Mouse (Mus musculus): ENCODE measurements around the gene 4430402I18Rik. TPM values are rescaled to one million over a fixed set of nuclear protein-coding genes. Genes with fewer than 3 reads are reported as not detected.

4430402I18Rik gene
- total and polyA plus RNA-seq, 3 experiments = 16.8 to 27.0 (median 22.6) TPM

GRCm38 (mm10) chr19:28891864-28892263 is 75.7 kb downstream of the 4430402I18Rik start:
- no peak for TF ChIP-seq POLR2A (IDR thresholded peaks at IDR 0.05; ENCODE audit: insufficient read depth, low read depth, low read length)
- H3K79me2 ChIP-seq (replicated peaks; ENCODE audit: control insufficient read depth, insufficient read depth, low read length) = no peaks in the 10 kb centered on the region
- H3K9ac ChIP-seq (ENCODE audit: low read depth, low read length) = no peak overlapping the region
- no peaks in the 10 kb centered on the region for H3K36me3 ChIP-seq (ENCODE audit: control insufficient read depth, insufficient read depth, low read length)
- WGBS = 92% methylated on average over 1 of the region's 1 CpGs
- peaks cover 3% of the 10 kb centered on the region; the same call in 1 of the 2 replicates for H3K4me1 ChIP-seq (ENCODE audit: control insufficient read depth, insufficient read depth, low read length)
- no peak overlapping the region for H3K4me3 ChIP-seq
- intact Hi-C loops (cut with DNase I) = no loop called here
- no peak for DNase-seq
- H3K27me3 ChIP-seq (ENCODE audit: control insufficient read depth, insufficient read depth, low read length) = no peaks in the 10 kb centered on the region
- H3K27ac ChIP-seq = no peak overlapping the region

- Histone ChIP-seq H3K4me1 (ENCODE audit: control insufficient read depth, insufficient read depth, low read length) (peaks cover 4% of the 10 kb centered on the region; the same call in 1 of the 2 replicates), H3K36me3 (ENCODE audit: control insufficient read depth, insufficient read depth, low read length) (no peaks in the 10 kb centered on the region), H3K9ac (ENCODE audit: low read depth, low read length) (no peak overlapping the region), H3K79me2 (replicated peaks; ENCODE audit: control insufficient read depth, insufficient read depth, low read length) (no peaks in the 10 kb centered on the region), H3K27me3 (ENCODE audit: control insufficient read depth, insufficient read depth, low read length) (no peaks in the 10 kb centered on the region), H3K27ac (no peak overlapping the region), H3K4me3 (no peak overlapping the region)
- intact Hi-C loops (cut with DNase I) = no loop called here
- DNase-seq = no peak
- TF ChIP-seq CTCF (IDR thresholded peaks at IDR 0.05) (no peak), EP300 (IDR thresholded peaks at IDR 0.05; ENCODE audit: insufficient read depth, low read depth, low read length) (no peak), POLR2A (IDR thresholded peaks at IDR 0.05; ENCODE audit: insufficient read depth, low read depth, low read length) (no peak)
- 80% methylated on average over 5 of the region's 5 CpGs for WGBS
Observed at GRCm38 (mm10) chr19:28891238-28891637, 76.4 kb downstream of the 4430402I18Rik start.

- DNase-seq = no peak
- TF ChIP-seq EP300 (IDR thresholded peaks at IDR 0.05; ENCODE audit: insufficient read depth, low read depth, low read length) (no peak), CTCF (IDR thresholded peaks at IDR 0.05) (no peak), POLR2A (IDR thresholded peaks at IDR 0.05; ENCODE audit: insufficient read depth, low read depth, low read length) (no peak)
- WGBS = 61% methylated on average over 3 of the region's 3 CpGs
- Histone ChIP-seq H3K27ac (no peak overlapping the region), H3K4me3 (no peak overlapping the region), H3K36me3 (ENCODE audit: control insufficient read depth, insufficient read depth, low read length) (no peaks in the 10 kb centered on the region), H3K9ac (ENCODE audit: low read depth, low read length) (no peak overlapping the region), H3K79me2 (replicated peaks; ENCODE audit: control insufficient read depth, insufficient read depth, low read length) (no peaks in the 10 kb centered on the region), H3K27me3 (ENCODE audit: control insufficient read depth, insufficient read depth, low read length) (no peaks in the 10 kb centered on the region), H3K4me1 (ENCODE audit: control insufficient read depth, insufficient read depth, low read length) (peaks cover 4% of the 10 kb centered on the region; the same call in 1 of the 2 replicates)
- intact Hi-C loops (cut with DNase I) = no loop called here
Observed at GRCm38 (mm10) chr19:28889251-28889650, 78.3 kb downstream of the 4430402I18Rik start.

DNA sequence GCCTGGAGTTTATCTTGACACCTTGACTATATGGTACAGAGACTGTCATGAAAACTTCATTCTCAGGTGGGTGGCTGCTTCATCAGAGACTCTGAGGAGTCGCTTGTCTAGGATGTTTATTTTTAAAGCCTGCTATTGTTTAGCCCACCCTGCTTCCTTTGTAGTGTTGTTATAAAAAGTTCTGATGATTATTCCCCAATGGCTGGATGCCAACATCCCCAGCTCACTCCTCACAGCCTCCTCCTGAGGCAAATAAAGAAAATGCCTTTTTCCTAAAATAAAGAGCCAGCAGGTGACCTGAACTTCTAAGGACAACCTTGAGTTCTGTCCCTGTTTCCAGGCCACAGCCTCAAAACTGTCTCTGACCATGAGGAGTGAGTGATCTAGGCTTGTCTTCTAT is 79.1 kb downstream of the 4430402I18Rik start:
- H3K9ac ChIP-seq (ENCODE audit: low read depth, low read length) = no peak overlapping the region
- TF ChIP-seq CTCF (IDR thresholded peaks at IDR 0.05) (no peak), POLR2A (IDR thresholded peaks at IDR 0.05; ENCODE audit: insufficient read depth, low read depth, low read length) (no peak), EP300 (IDR thresholded peaks at IDR 0.05; ENCODE audit: insufficient read depth, low read depth, low read length) (no peak)
- intact Hi-C loops (cut with DNase I) = no loop called here
- H3K27me3 ChIP-seq (ENCODE audit: control insufficient read depth, insufficient read depth, low read length) = no peaks in the 10 kb centered on the region
- peak overlapping the region; percentile 49 for H3K27ac ChIP-seq
- no peaks in the 10 kb centered on the region for H3K36me3 ChIP-seq (ENCODE audit: control insufficient read depth, insufficient read depth, low read length)
- H3K79me2 ChIP-seq (replicated peaks; ENCODE audit: control insufficient read depth, insufficient read depth, low read length) = no peaks in the 10 kb centered on the region
- H3K4me1 ChIP-seq (ENCODE audit: control insufficient read depth, insufficient read depth, low read length) = peaks cover 4% of the 10 kb centered on the region; the same call in 1 of the 2 replicates
- WGBS = 23% methylated on average over 1 of the region's 1 CpGs
- no peak overlapping the region for H3K4me3 ChIP-seq
- no peak for DNase-seq

GRCm38 (mm10) chr19:28883126-28883525 is 84.5 kb downstream of the 4430402I18Rik start:
- no peak for DNase-seq
- Histone ChIP-seq H3K4me3 (no peak overlapping the region), H3K4me1 (ENCODE audit: control insufficient read depth, insufficient read depth, low read length) (peaks cover 3% of the 10 kb centered on the region; the same call in 1 of the 2 replicates), H3K79me2 (replicated peaks; ENCODE audit: control insufficient read depth, insufficient read depth, low read length) (no peaks in the 10 kb centered on the region), H3K27ac (no peak overlapping the region), H3K9ac (ENCODE audit: low read depth, low read length) (no peak overlapping the region), H3K36me3 (ENCODE audit: control insufficient read depth, insufficient read depth, low read length) (no peaks in the 10 kb centered on the region), H3K27me3 (ENCODE audit: control insufficient read depth, insufficient read depth, low read length) (no peaks in the 10 kb centered on the region)
- intact Hi-C loops (cut with DNase I) = loop anchor here (2.0 kb wide), 1 partner anchor 106 kb away; no protein-coding TSS in a partner anchor
- peak; percentile 66 for TF ChIP-seq CTCF (IDR thresholded peaks at IDR 0.05)
- TF ChIP-seq EP300 (IDR thresholded peaks at IDR 0.05; ENCODE audit: insufficient read depth, low read depth, low read length) = no peak
- 53% methylated on average over 1 of the region's 1 CpGs for WGBS

DNA sequence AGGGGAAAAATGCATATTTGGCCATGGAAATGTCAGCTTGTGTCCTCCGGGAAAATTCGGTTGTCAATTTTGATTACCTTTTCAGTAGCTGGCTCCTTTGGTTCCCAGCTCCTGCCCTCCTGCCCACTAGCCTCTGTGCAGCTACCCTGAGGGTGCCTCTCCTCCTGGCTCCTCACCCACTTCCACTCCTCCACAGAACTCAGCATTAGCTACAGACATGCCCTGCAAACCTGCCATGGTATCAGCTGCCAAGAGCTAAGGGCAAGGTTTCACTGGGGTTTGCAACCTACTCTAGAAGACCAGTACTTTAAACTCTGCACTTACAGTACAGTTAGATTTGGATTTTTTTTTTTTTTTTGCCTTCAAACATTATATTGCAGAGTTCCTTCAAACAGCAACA is 88.1 kb downstream of the 4430402I18Rik start:
- no peak for DNase-seq
- intact Hi-C loops (cut with DNase I) = loop anchor here (5.0 kb wide), 1 partner anchor 42 kb away; the partner anchor contains the start of gene Slc1a1
- H3K4me1 ChIP-seq (ENCODE audit: control insufficient read depth, insufficient read depth, low read length) = no peaks in the 10 kb centered on the region
- H3K36me3 ChIP-seq (ENCODE audit: control insufficient read depth, insufficient read depth, low read length) = no peaks in the 10 kb centered on the region
- H3K79me2 ChIP-seq (replicated peaks; ENCODE audit: control insufficient read depth, insufficient read depth, low read length) = no peaks in the 10 kb centered on the region
- TF ChIP-seq POLR2A (IDR thresholded peaks at IDR 0.05; ENCODE audit: insufficient read depth, low read depth, low read length) = no peak
- H3K27me3 ChIP-seq (ENCODE audit: control insufficient read depth, insufficient read depth, low read length) = no peaks in the 10 kb centered on the region
- H3K9ac ChIP-seq (ENCODE audit: low read depth, low read length) = no peak overlapping the region
- H3K27ac ChIP-seq = no peak overlapping the region
- no peak overlapping the region for H3K4me3 ChIP-seq
- 92% methylated on average over 2 of the region's 2 CpGs for WGBS

Data from heart, adult 2 months (tissue).